Mouse (Mus musculus): ENCODE measurements around the gene Josd2.

Gene Josd2

GRCm38 (mm10) chr7:44467811-44468411 lies at the start of gene Josd2:
Gene Josd2 (plus strand): TSS chr7:44467980.
- DNase-seq, result peak; percentile 92

- peak; percentile 34 for DNase-seq
Measured at GRCm38 (mm10) chr7:44427666-44428065, 40.1 kb upstream of the Josd2 start.

GRCm38 (mm10) chr7:44428171-44428950 lies 39.4 kb upstream of the Josd2 start:
- DNase-seq, result peak; percentile 53

- DNase-seq, result peak; percentile 58
Measured at GRCm38 (mm10) chr7:44428968-44429521, 38.7 kb upstream of the Josd2 start, which contains the start of gene Lrrc4b. Gene Lrrc4b (plus strand): TSS chr7:44429018.

GRCm38 (mm10) chr7:44429534-44430488 lies 38.0 kb upstream of the Josd2 start:
- DNase-seq, result peak; percentile 47

GRCm38 (mm10) chr7:44432550-44432949 lies 35.2 kb upstream of the Josd2 start:
- peak; percentile 11 for DNase-seq

- DNase-seq, result peak; percentile 27
Measured at GRCm38 (mm10) chr7:44433371-44433770, 34.4 kb upstream of the Josd2 start.

GRCm38 (mm10) chr7:44434089-44434488 lies 33.7 kb upstream of the Josd2 start:
- DNase-seq, result no peak

- DNase-seq, result peak; percentile 60
Measured at GRCm38 (mm10) chr7:44435796-44436195, 32.0 kb upstream of the Josd2 start.

- peak; percentile 43 for DNase-seq
Measured at GRCm38 (mm10) chr7:44436267-44436666, 31.5 kb upstream of the Josd2 start.

GRCm38 (mm10) chr7:44437188-44437587 lies 30.6 kb upstream of the Josd2 start:
- peak; percentile 27 for DNase-seq

GRCm38 (mm10) chr7:44437933-44438332 lies 29.8 kb upstream of the Josd2 start:
- DNase-seq, result peak; percentile 68

- DNase-seq, result no peak
Measured at GRCm38 (mm10) chr7:44439696-44440095, 28.1 kb upstream of the Josd2 start.

- no peak for DNase-seq
Measured at GRCm38 (mm10) chr7:44440479-44440878, 27.3 kb upstream of the Josd2 start.

- no peak for DNase-seq
Measured at GRCm38 (mm10) chr7:44441180-44441579, 26.6 kb upstream of the Josd2 start.

GRCm38 (mm10) chr7:44441648-44442109 lies 26.1 kb upstream of the Josd2 start:
- peak; percentile 69 for DNase-seq

- DNase-seq, result peak; percentile 60
Measured at GRCm38 (mm10) chr7:44442407-44442821, 25.4 kb upstream of the Josd2 start.

GRCm38 (mm10) chr7:44443268-44444173 lies 24.3 kb upstream of the Josd2 start:
- DNase-seq, result peak; percentile 74

GRCm38 (mm10) chr7:44444886-44445527 lies 22.8 kb upstream of the Josd2 start:
- peak; percentile 53 for DNase-seq

- DNase-seq, result peak; percentile 39
Measured at GRCm38 (mm10) chr7:44445528-44445923, 22.3 kb upstream of the Josd2 start.
